Mouse (Mus musculus) gastrocnemius, adult 18-20 months (tissue): ENCODE data around the gene Rfx3. TPM values are rescaled to one million over a fixed set of nuclear protein-coding genes. Genes with fewer than 3 reads are reported as not detected.

Source experiments
- DNase-seq: peaks from one replicate; pipeline ENCODE4 v3.0.0; 2021; ENCODE audit warnings: low spot score
- long read RNA-seq, 2 experiments: library from polyadenylated mRNA; stranded (forward); transcript quantifications; one replicate each; pipeline ENCODE4 v2.0.0; 2021
- total RNA-seq, 2 experiments: library from RNA; stranded (reverse); gene quantifications; 2 replicates each; pipeline ENCODE4 v1.2.3; 2021

Rfx3 gene
- total RNA-seq: 1 to 10 TPM; 1.8 to 3.2 TPM
- long read RNA-seq, experiment 1, partial matches to known transcripts: 0 of 2 reads
- long read RNA-seq, experiment 1, other reads (novel, unspliced or antisense): 2 of 2 reads
- long read RNA-seq, experiment 2: 0 reads

GRCm38 (mm10) chr19:28010471-28011395, at the start of gene Rfx3:
Rfx3 (minus strand) TSS chr19:28011166.
- peak; percentile 32 for DNase-seq

- DNase-seq: no peak
Measured at GRCm38 (mm10) chr19:28052058-28052457, 41.1 kb upstream of the Rfx3 start.

GRCm38 (mm10) chr19:28051571-28051970, 40.6 kb upstream of the Rfx3 start:
- no peak for DNase-seq

- no peak for DNase-seq
Measured at GRCm38 (mm10) chr19:28049280-28049679, 38.3 kb upstream of the Rfx3 start.

GRCm38 (mm10) chr19:28046806-28047205, 35.8 kb upstream of the Rfx3 start:
- no peak for DNase-seq

- no peak for DNase-seq
Measured at GRCm38 (mm10) chr19:28044950-28045349, 34.0 kb upstream of the Rfx3 start.

- DNase-seq: peak; percentile 60
Measured at GRCm38 (mm10) chr19:28011718-28012499, 943 bp upstream of the Rfx3 start.

- peak; percentile 92 for DNase-seq
Measured at GRCm38 (mm10) chr19:28011396-28011717, 391 bp upstream of the Rfx3 start.

- peak; percentile 8 for DNase-seq
Measured at GRCm38 (mm10) chr19:28009587-28010281, 1.2 kb downstream of the Rfx3 start.

GRCm38 (mm10) chr19:28004190-28004589, 6.8 kb downstream of the Rfx3 start:
- DNase-seq: no peak

- peak; percentile 5 for DNase-seq
Measured at GRCm38 (mm10) chr19:28003474-28003873, 7.5 kb downstream of the Rfx3 start.

- DNase-seq: no peak
Measured at GRCm38 (mm10) chr19:28002708-28003107, 8.3 kb downstream of the Rfx3 start.

- no peak for DNase-seq
Measured at GRCm38 (mm10) chr19:27992800-27993199, 18.2 kb downstream of the Rfx3 start.

GRCm38 (mm10) chr19:27988746-27989145, 22.2 kb downstream of the Rfx3 start:
- DNase-seq: no peak

GRCm38 (mm10) chr19:27967590-27967989, 43.4 kb downstream of the Rfx3 start:
- DNase-seq: no peak

- DNase-seq: no peak
Measured at GRCm38 (mm10) chr19:27961271-27961670, 49.7 kb downstream of the Rfx3 start.

GRCm38 (mm10) chr19:27935453-27935852, 75.5 kb downstream of the Rfx3 start:
- no peak for DNase-seq

- DNase-seq: no peak
Measured at GRCm38 (mm10) chr19:27931136-27931535, 79.8 kb downstream of the Rfx3 start.

- DNase-seq: no peak
Measured at GRCm38 (mm10) chr19:27926378-27926777, 84.6 kb downstream of the Rfx3 start.

GRCm38 (mm10) chr19:27919040-27919439, 91.9 kb downstream of the Rfx3 start:
- DNase-seq: no peak

- no peak for DNase-seq
Measured at GRCm38 (mm10) chr19:27916446-27916845, 94.5 kb downstream of the Rfx3 start.

- DNase-seq: no peak
Measured at GRCm38 (mm10) chr19:27906976-27907375, 104.0 kb downstream of the Rfx3 start.
